Mouse (Mus musculus) layer of hippocampus, adult 2 months (tissue): ENCODE data around the gene Trak1. TPM values are rescaled to one million over a fixed set of nuclear protein-coding genes. Genes with fewer than 3 reads are reported as not detected.

ENCODE experiments used
- DNase-seq, 2 experiments: peaks; one replicate each; pipeline ENCODE4 v3.0.0; 2022; ENCODE audit warnings: low spot score in 2 of 2
- H3K27ac ChIP-seq: fragments of 200-600 bp; 2 replicates; pipeline ENCODE4 v1.8.1; 2022
- H3K4me3 ChIP-seq: fragments of 200-600 bp; 2 replicates; pipeline ENCODE4 v1.8.1; 2022; ENCODE audit warnings: mild to moderate bottlenecking
- CTCF ChIP-seq: fragments of 200-600 bp; conservative IDR thresholded peaks from 2 replicates; pipeline ENCODE4 v1.8.1; 2022; ENCODE audit warnings: antibody characterized with exemption, mild to moderate bottlenecking, moderate library complexity
- total RNA-seq, 2 experiments: library from RNA; stranded (reverse); gene quantifications; 2 replicates each; pipeline ENCODE4 v1.2.3; 2021

Trak1 gene
- total RNA-seq, 2 experiments from 2014 or later: 255 to 260 TPM

- TF ChIP-seq CTCF: no peak
- Histone ChIP-seq H3K27ac (no peak overlapping the region; the same call in 1 of the 2 replicates), H3K4me3 (peak overlapping the region; percentile 87; the same call in 1 of the 2 replicates)
- DNase-seq: no peak
Measured at GRCm38 (mm10) chr9:121299976-121300570, 2.8 kb downstream of the Trak1 start.

GRCm38 (mm10) chr9:121301041-121301920 lies 4.0 kb downstream of the Trak1 start:
- DNase-seq: peak in 1 of 2 experiments; percentile 7
- Histone ChIP-seq H3K4me3 (peak overlapping the region; percentile 4; the same call in 1 of the 2 replicates), H3K27ac (peak overlapping the region; percentile 19; the same call in 1 of the 2 replicates)
- TF ChIP-seq CTCF: peak; percentile 27; the same call in 1 of the 2 replicates

GRCm38 (mm10) chr9:121302543-121302942 lies 5.2 kb downstream of the Trak1 start:
- peak in 1 of 2 experiments; percentile 14 for DNase-seq
- peak; percentile 69 for TF ChIP-seq CTCF
- Histone ChIP-seq H3K4me3 (no peak overlapping the region), H3K27ac (no peak overlapping the region)

- TF ChIP-seq CTCF: no peak
- Histone ChIP-seq H3K27ac (no peak overlapping the region; the same call in 1 of the 2 replicates), H3K4me3 (no peak overlapping the region)
- DNase-seq: peak in 1 of 2 experiments; percentile 5
Measured at GRCm38 (mm10) chr9:121303086-121303485, 5.8 kb downstream of the Trak1 start.

- Histone ChIP-seq H3K27ac (peak overlapping the region; percentile 36), H3K4me3 (no peak overlapping the region)
- no peak for TF ChIP-seq CTCF
- peak in 1 of 2 experiments; percentile 8 for DNase-seq
Measured at GRCm38 (mm10) chr9:121303748-121304147, 6.4 kb downstream of the Trak1 start.

- no peak for TF ChIP-seq CTCF
- H3K4me3 ChIP-seq: no peak overlapping the region
- peak in 1 of 2 experiments; percentile 8 for DNase-seq
- H3K27ac ChIP-seq: peak overlapping the region; percentile 10; the same call in 1 of the 2 replicates
Measured at GRCm38 (mm10) chr9:121304520-121304919, 7.2 kb downstream of the Trak1 start.

- TF ChIP-seq CTCF: no peak
- H3K4me3 ChIP-seq: no peak overlapping the region
- no peak overlapping the region for H3K27ac ChIP-seq
- DNase-seq: no peak
Measured at GRCm38 (mm10) chr9:121305456-121305855, 8.2 kb downstream of the Trak1 start.

GRCm38 (mm10) chr9:121309287-121309686 lies 12.0 kb downstream of the Trak1 start:
- no peak for DNase-seq
- no peak overlapping the region for H3K27ac ChIP-seq
- TF ChIP-seq CTCF: no peak
- no peak overlapping the region for H3K4me3 ChIP-seq

- Histone ChIP-seq H3K27ac (no peak overlapping the region), H3K4me3 (no peak overlapping the region)
- no peak for TF ChIP-seq CTCF
- DNase-seq: no peak
Measured at GRCm38 (mm10) chr9:121310501-121310900, 13.2 kb downstream of the Trak1 start.

GRCm38 (mm10) chr9:121311846-121312236 lies 14.5 kb downstream of the Trak1 start:
- no peak for TF ChIP-seq CTCF
- Histone ChIP-seq H3K27ac (peak overlapping the region; percentile 36), H3K4me3 (no peak overlapping the region)
- no peak for DNase-seq

- DNase-seq: no peak
- peak overlapping the region; percentile 36 for H3K27ac ChIP-seq
- no peak overlapping the region for H3K4me3 ChIP-seq
- no peak for TF ChIP-seq CTCF
Measured at GRCm38 (mm10) chr9:121312237-121312891, 15.1 kb downstream of the Trak1 start.

- TF ChIP-seq CTCF: no peak
- peak in 1 of 2 experiments; percentile 49 for DNase-seq
- Histone ChIP-seq H3K27ac (peak overlapping the region; percentile 89), H3K4me3 (peak overlapping the region; percentile 26)
Measured at GRCm38 (mm10) chr9:121313656-121314374, 16.5 kb downstream of the Trak1 start.
